Mouse (Mus musculus) intestine, embryonic 15.5 days (tissue): Measurements from ENCODE around the gene Dnaja4. TPM values are rescaled to one million over a fixed set of nuclear protein-coding genes. Genes with fewer than 3 reads are reported as not detected.
"Not testable (repeated sequence)": the region's sequence is repeated elsewhere in the genome, so short reads cannot be mapped to it uniquely, and the experiment has no call there.

ENCODE experiments used
- ATAC-seq: fragments of 200-750 bp; cut with Nextera tagmentation; 2 replicates; pipeline ENCODE4 v1.8.0; 2017; ENCODE audit warnings: moderate TSS enrichment, moderate library complexity
- H3K27ac ChIP-seq: fragments of 300-500 bp; sonication (generic); 2 replicates; pipeline ENCODE4 v1.5.1; 2015; ENCODE audit warnings: mild to moderate bottlenecking, inconsistent platforms
- H3K27me3 ChIP-seq: fragments of 300-500 bp; sonication (generic); replicated peaks from 2 replicates; pipeline ENCODE4 v1.6.1; 2015; ENCODE audit warnings: inconsistent platforms
- H3K36me3 ChIP-seq: fragments of 300-500 bp; sonication (generic); 2 replicates; pipeline ENCODE4 v1.6.1; 2015; ENCODE audit warnings: inconsistent platforms
- H3K4me1 ChIP-seq: fragments of 300-500 bp; sonication (generic); replicated peaks from 2 replicates; pipeline ENCODE4 v1.6.1; 2015; ENCODE audit warnings: inconsistent platforms
- H3K4me2 ChIP-seq: fragments of 300-500 bp; sonication (generic); replicated peaks from 2 replicates; pipeline ENCODE4 v1.6.1; 2015; ENCODE audit warnings: mild to moderate bottlenecking, inconsistent platforms
- H3K4me3 ChIP-seq: fragments of 300-500 bp; sonication (generic); replicated peaks from 2 replicates; pipeline ENCODE4 v1.5.1; 2015; ENCODE audit warnings: inconsistent platforms
- H3K9ac ChIP-seq: fragments of 300-500 bp; sonication (generic); 2 replicates; pipeline ENCODE4 v1.6.1; 2015; ENCODE audit warnings: inconsistent platforms
- H3K9me3 ChIP-seq: fragments of 300-500 bp; sonication (generic); 2 replicates; pipeline ENCODE4 v1.6.1; 2016; ENCODE audit warnings: inconsistent platforms
- WGBS: fragments of 180-500 bp; shearing (Covaris S2); methylation state at CpG from one replicate; pipeline ENCODE4 v1.1.7; 2015; 5-methylcytosine and 5-hydroxymethylcytosine counted together
- polyA plus RNA-seq: library from polyadenylated mRNA; unstranded; fragments of >200 nt; fragmentation: Nextera tagmentation; extraction: Ambion mirVana; gene quantifications from 2 replicates; pipeline ENCODE4 v1.2.1, GENCODE M21; 2015

The Dnaja4 gene
- polyA plus RNA-seq, 1 experiment from 2014 or later, result 4.3 TPM

GRCm38 (mm10) chr9:54676531-54676986 lies 22.1 kb upstream of the Dnaja4 start:
- 2% methylated on average over 14 of the region's 14 CpGs for WGBS
- Histone ChIP-seq H3K36me3 (no peaks in the 10 kb centered on the region), H3K9ac (peak overlapping the region; percentile 33; the same call in 1 of the 2 replicates), H3K9me3 (no peaks in the 10 kb centered on the region), H3K27ac (no peak overlapping the region), H3K4me1 (0 out of 2 replicates have a peak, but pooled peaks cover 2% of the 10 kb centered on the region), H3K4me3 (peak overlapping the region; percentile 28), H3K27me3 (no peaks in the 10 kb centered on the region), H3K4me2 (peak overlapping the region; percentile 77)
- ATAC-seq, result peak; percentile 80

GRCm38 (mm10) chr9:54682846-54683245 lies 15.8 kb upstream of the Dnaja4 start:
- Histone ChIP-seq H3K4me1 (no peaks in the 10 kb centered on the region), H3K9me3 (no peaks in the 10 kb centered on the region), H3K9ac (no peak overlapping the region), H3K27ac (no peak overlapping the region), H3K4me3 (no peak overlapping the region), H3K27me3 (no peaks in the 10 kb centered on the region), H3K4me2 (no peak overlapping the region), H3K36me3 (no peaks in the 10 kb centered on the region)
- WGBS, result 63% methylated on average over 4 of the region's 4 CpGs
- no peak for ATAC-seq

- no peak overlapping the region for H3K4me3 ChIP-seq
- H3K36me3 ChIP-seq, result no peaks in the 10 kb centered on the region
- no peaks in the 10 kb centered on the region for H3K9me3 ChIP-seq
- H3K4me2 ChIP-seq, result no peak overlapping the region
- H3K27ac ChIP-seq, result no peak overlapping the region
- 73% methylated on average over 7 of the region's 7 CpGs for WGBS
- no peak overlapping the region for H3K9ac ChIP-seq
- ATAC-seq, result no peak
- H3K4me1 ChIP-seq, result no peaks in the 10 kb centered on the region
- H3K27me3 ChIP-seq, result no peaks in the 10 kb centered on the region
These were observed 14.7 kb upstream of the Dnaja4 start for GRCm38 (mm10) chr9:54683814-54684605.

GRCm38 (mm10) chr9:54687246-54688236 lies 11.1 kb upstream of the Dnaja4 start:
- no peaks in the 10 kb centered on the region for H3K9me3 ChIP-seq
- H3K4me2 ChIP-seq, result no peak overlapping the region
- H3K4me1 ChIP-seq, result no peaks in the 10 kb centered on the region
- WGBS, result 63% methylated on average over 14 of the region's 14 CpGs
- no peaks in the 10 kb centered on the region for H3K36me3 ChIP-seq
- ATAC-seq, result no peak
- no peak overlapping the region for H3K9ac ChIP-seq
- peaks cover 8% of the 10 kb centered on the region for H3K27me3 ChIP-seq
- H3K27ac ChIP-seq, result no peak overlapping the region
- no peak overlapping the region for H3K4me3 ChIP-seq

- 67% methylated on average over 8 of the region's 8 CpGs for WGBS
- Histone ChIP-seq H3K9ac (no peak overlapping the region), H3K36me3 (no peaks in the 10 kb centered on the region), H3K9me3 (no peaks in the 10 kb centered on the region), H3K27me3 (peaks cover 8% of the 10 kb centered on the region), H3K27ac (no peak overlapping the region), H3K4me2 (no peak overlapping the region), H3K4me1 (no peaks in the 10 kb centered on the region), H3K4me3 (no peak overlapping the region)
- no peak for ATAC-seq
These were observed 9.2 kb upstream of the Dnaja4 start for GRCm38 (mm10) chr9:54689446-54689845.

- H3K27ac ChIP-seq, ATAC-seq, H3K4me2 ChIP-seq, H3K27me3 ChIP-seq, H3K4me3 ChIP-seq, H3K9ac ChIP-seq, H3K4me1 ChIP-seq, H3K9me3 ChIP-seq, H3K36me3 ChIP-seq: not testable (repeated sequence)
- WGBS, result 78% methylated on average over 2 of the region's 2 CpGs
These were observed 8.0 kb upstream of the Dnaja4 start for GRCm38 (mm10) chr9:54690697-54691096.

GRCm38 (mm10) chr9:54691241-54691805 lies 7.3 kb upstream of the Dnaja4 start:
- H3K27ac ChIP-seq, H3K4me1 ChIP-seq, H3K9ac ChIP-seq, H3K36me3 ChIP-seq, H3K27me3 ChIP-seq, H3K9me3 ChIP-seq: not testable (repeated sequence)
- peak; percentile 51; the same call in 1 of the 2 replicates for ATAC-seq
- Histone ChIP-seq H3K4me2 (peak overlapping the region; percentile 63), H3K4me3 (peak overlapping the region; percentile 24)
- 6% methylated on average over 31 of the region's 31 CpGs for WGBS

- 3% methylated on average over 27 of the region's 27 CpGs for WGBS
- Histone ChIP-seq H3K9ac (peak overlapping the region; percentile 69), H3K36me3 (no peaks in the 10 kb centered on the region), H3K27me3 (peaks cover 7% of the 10 kb centered on the region), H3K4me2 (peak overlapping the region; percentile 97), H3K27ac (0 out of 2 replicates have a peak overlapping the region, but pooled peaks have one; percentile 27), H3K4me3 (peak overlapping the region; percentile 75), H3K4me1 (peaks cover 3% of the 10 kb centered on the region), H3K9me3 (no peaks in the 10 kb centered on the region)
- ATAC-seq, result peak; percentile 62
These were observed 343 bp downstream of the Dnaja4 start for GRCm38 (mm10) chr9:54699087-54699344.

GRCm38 (mm10) chr9:54699345-54700173 lies 886 bp downstream of the Dnaja4 start:
- Histone ChIP-seq H3K27ac (0 out of 2 replicates have a peak overlapping the region, but pooled peaks have one; percentile 27), H3K9me3 (no peaks in the 10 kb centered on the region), H3K4me2 (peak overlapping the region; percentile 97), H3K4me3 (peak overlapping the region; percentile 75), H3K4me1 (peaks cover 3% of the 10 kb centered on the region), H3K9ac (peak overlapping the region; percentile 69), H3K27me3 (peaks cover 7% of the 10 kb centered on the region), H3K36me3 (no peaks in the 10 kb centered on the region)
- ATAC-seq, result peak; percentile 78
- under 1% methylated on average over 84 of the region's 92 CpGs for WGBS

GRCm38 (mm10) chr9:54700174-54700475 lies 1.5 kb downstream of the Dnaja4 start:
- H3K9ac ChIP-seq, result peak overlapping the region; percentile 69
- H3K4me1 ChIP-seq, result peaks cover 3% of the 10 kb centered on the region
- peak overlapping the region; percentile 75 for H3K4me3 ChIP-seq
- H3K27me3 ChIP-seq, result peaks cover 7% of the 10 kb centered on the region
- no peaks in the 10 kb centered on the region for H3K36me3 ChIP-seq
- H3K27ac ChIP-seq, result no peak overlapping the region
- no peaks in the 10 kb centered on the region for H3K9me3 ChIP-seq
- H3K4me2 ChIP-seq, result peak overlapping the region; percentile 97
- ATAC-seq, result no peak
- 19% methylated on average over 9 of the region's 9 CpGs for WGBS

- Histone ChIP-seq H3K27ac (no peak overlapping the region), H3K9ac (no peak overlapping the region), H3K4me1 (peaks cover 3% of the 10 kb centered on the region), H3K4me3 (no peak overlapping the region), H3K9me3 (no peaks in the 10 kb centered on the region), H3K36me3 (no peaks in the 10 kb centered on the region), H3K4me2 (peak overlapping the region; percentile 97; the same call in 1 of the 2 replicates), H3K27me3 (peaks cover 7% of the 10 kb centered on the region)
- no peak for ATAC-seq
- 83% methylated on average over 7 of the region's 7 CpGs for WGBS
These were observed 2.1 kb downstream of the Dnaja4 start for GRCm38 (mm10) chr9:54700746-54701145.
